Mouse (Mus musculus) intestine, embryonic 15.5 days (tissue): ENCODE measurements around the gene Pde4b. TPM values are rescaled to one million over a fixed set of nuclear protein-coding genes. Genes with fewer than 3 reads are reported as not detected.

Experiments used
- ATAC-seq: fragments of 200-750 bp; cut with Nextera tagmentation; 2 replicates; pipeline ENCODE4 v1.8.0; 2017; ENCODE audit warnings: moderate TSS enrichment, moderate library complexity
- H3K27ac ChIP-seq: fragments of 300-500 bp; sonication (generic); 2 replicates; pipeline ENCODE4 v1.5.1; 2015; ENCODE audit warnings: mild to moderate bottlenecking, inconsistent platforms
- H3K27me3 ChIP-seq: fragments of 300-500 bp; sonication (generic); replicated peaks from 2 replicates; pipeline ENCODE4 v1.6.1; 2015; ENCODE audit warnings: inconsistent platforms
- H3K36me3 ChIP-seq: fragments of 300-500 bp; sonication (generic); 2 replicates; pipeline ENCODE4 v1.6.1; 2015; ENCODE audit warnings: inconsistent platforms
- H3K4me1 ChIP-seq: fragments of 300-500 bp; sonication (generic); replicated peaks from 2 replicates; pipeline ENCODE4 v1.6.1; 2015; ENCODE audit warnings: inconsistent platforms
- H3K4me2 ChIP-seq: fragments of 300-500 bp; sonication (generic); replicated peaks from 2 replicates; pipeline ENCODE4 v1.6.1; 2015; ENCODE audit warnings: mild to moderate bottlenecking, inconsistent platforms
- H3K4me3 ChIP-seq: fragments of 300-500 bp; sonication (generic); replicated peaks from 2 replicates; pipeline ENCODE4 v1.5.1; 2015; ENCODE audit warnings: inconsistent platforms
- H3K9ac ChIP-seq: fragments of 300-500 bp; sonication (generic); 2 replicates; pipeline ENCODE4 v1.6.1; 2015; ENCODE audit warnings: inconsistent platforms
- H3K9me3 ChIP-seq: fragments of 300-500 bp; sonication (generic); 2 replicates; pipeline ENCODE4 v1.6.1; 2016; ENCODE audit warnings: inconsistent platforms
- WGBS: fragments of 180-500 bp; shearing (Covaris S2); methylation state at CpG from one replicate; pipeline ENCODE4 v1.1.7; 2015; 5-methylcytosine and 5-hydroxymethylcytosine counted together
- polyA plus RNA-seq: library from polyadenylated mRNA; unstranded; fragments of >200 nt; fragmentation: Nextera tagmentation; extraction: Ambion mirVana; gene quantifications from 2 replicates; pipeline ENCODE4 v1.2.1, GENCODE M21; 2015

The Pde4b gene
- polyA plus RNA-seq, 1 experiment from 2014 or later: 13.4 TPM

GRCm38 (mm10) chr4:102607744-102608416, 520.5 kb downstream of the Pde4b start:
- no peaks in the 10 kb centered on the region for H3K27me3 ChIP-seq
- no peak overlapping the region for H3K4me2 ChIP-seq
- H3K4me3 ChIP-seq: no peak overlapping the region
- no peak overlapping the region for H3K27ac ChIP-seq
- H3K36me3 ChIP-seq: peaks cover 5% of the 10 kb centered on the region; the same call in 1 of the 2 replicates
- no peaks in the 10 kb centered on the region for H3K4me1 ChIP-seq
- 91% methylated on average over 7 of the region's 7 CpGs for WGBS
- no peak overlapping the region for H3K9ac ChIP-seq
- no peaks in the 10 kb centered on the region for H3K9me3 ChIP-seq
- no peak for ATAC-seq

- Histone ChIP-seq H3K4me1 (no peaks in the 10 kb centered on the region), H3K27me3 (no peaks in the 10 kb centered on the region), H3K9me3 (no peaks in the 10 kb centered on the region), H3K36me3 (no peaks in the 10 kb centered on the region), H3K4me3 (no peak overlapping the region), H3K4me2 (no peak overlapping the region), H3K27ac (no peak overlapping the region), H3K9ac (no peak overlapping the region)
- ATAC-seq: no peak
- 89% methylated on average over 4 of the region's 4 CpGs for WGBS
Observed at GRCm38 (mm10) chr4:102612596-102612995, 525.3 kb downstream of the Pde4b start.

GRCm38 (mm10) chr4:102617774-102618173, 530.4 kb downstream of the Pde4b start:
- Histone ChIP-seq H3K27me3 (no peaks in the 10 kb centered on the region), H3K36me3 (no peaks in the 10 kb centered on the region), H3K4me2 (no peak overlapping the region), H3K4me3 (no peak overlapping the region), H3K27ac (no peak overlapping the region), H3K9me3 (no peaks in the 10 kb centered on the region), H3K4me1 (no peaks in the 10 kb centered on the region), H3K9ac (no peak overlapping the region)
- WGBS: 62% methylated on average over 4 of the region's 4 CpGs
- no peak for ATAC-seq

- H3K36me3 ChIP-seq: no peaks in the 10 kb centered on the region
- no peaks in the 10 kb centered on the region for H3K4me1 ChIP-seq
- H3K4me3 ChIP-seq: no peak overlapping the region
- no peaks in the 10 kb centered on the region for H3K9me3 ChIP-seq
- H3K27ac ChIP-seq: no peak overlapping the region
- no peak overlapping the region for H3K4me2 ChIP-seq
- WGBS: 91% methylated on average over 3 of the region's 3 CpGs
- no peak for ATAC-seq
- no peak overlapping the region for H3K9ac ChIP-seq
- H3K27me3 ChIP-seq: no peaks in the 10 kb centered on the region
Observed at GRCm38 (mm10) chr4:102618609-102619008, 531.3 kb downstream of the Pde4b start.

- no peaks in the 10 kb centered on the region for H3K36me3 ChIP-seq
- ATAC-seq: no peak
- H3K4me3 ChIP-seq: no peak overlapping the region
- H3K9ac ChIP-seq: no peak overlapping the region
- H3K9me3 ChIP-seq: no peaks in the 10 kb centered on the region
- no peak overlapping the region for H3K27ac ChIP-seq
- no peak overlapping the region for H3K4me2 ChIP-seq
- no peaks in the 10 kb centered on the region for H3K4me1 ChIP-seq
- 50% methylated on average over 5 of the region's 5 CpGs for WGBS
- H3K27me3 ChIP-seq: no peaks in the 10 kb centered on the region
Observed at GRCm38 (mm10) chr4:102620179-102620910, 533.0 kb downstream of the Pde4b start.

- no peak overlapping the region for H3K4me3 ChIP-seq
- no peaks in the 10 kb centered on the region for H3K9me3 ChIP-seq
- H3K27me3 ChIP-seq: no peaks in the 10 kb centered on the region
- WGBS: 88% methylated on average over 2 of the region's 2 CpGs
- no peak overlapping the region for H3K9ac ChIP-seq
- H3K4me1 ChIP-seq: no peaks in the 10 kb centered on the region
- no peaks in the 10 kb centered on the region for H3K36me3 ChIP-seq
- no peak overlapping the region for H3K27ac ChIP-seq
- no peak for ATAC-seq
- no peak overlapping the region for H3K4me2 ChIP-seq
Observed at GRCm38 (mm10) chr4:102621120-102621519, 533.8 kb downstream of the Pde4b start.

- Histone ChIP-seq H3K4me3 (no peak overlapping the region), H3K9me3 (no peaks in the 10 kb centered on the region), H3K27me3 (no peaks in the 10 kb centered on the region), H3K9ac (no peak overlapping the region), H3K4me1 (no peaks in the 10 kb centered on the region), H3K4me2 (no peak overlapping the region), H3K27ac (no peak overlapping the region), H3K36me3 (no peaks in the 10 kb centered on the region)
- no peak for ATAC-seq
- 78% methylated on average over 5 of the region's 5 CpGs for WGBS
Observed at GRCm38 (mm10) chr4:102622977-102623376, 535.6 kb downstream of the Pde4b start.

- H3K9me3 ChIP-seq: no peaks in the 10 kb centered on the region
- H3K4me3 ChIP-seq: no peak overlapping the region
- no peak overlapping the region for H3K27ac ChIP-seq
- WGBS: 74% methylated on average over 4 of the region's 4 CpGs
- no peaks in the 10 kb centered on the region for H3K27me3 ChIP-seq
- no peak overlapping the region for H3K9ac ChIP-seq
- ATAC-seq: no peak
- H3K4me1 ChIP-seq: no peaks in the 10 kb centered on the region
- H3K36me3 ChIP-seq: no peaks in the 10 kb centered on the region
- H3K4me2 ChIP-seq: no peak overlapping the region
Observed at GRCm38 (mm10) chr4:102623789-102624611, 536.7 kb downstream of the Pde4b start.

- no peak overlapping the region for H3K4me3 ChIP-seq
- H3K27ac ChIP-seq: no peak overlapping the region
- no peak overlapping the region for H3K4me2 ChIP-seq
- no peaks in the 10 kb centered on the region for H3K36me3 ChIP-seq
- no peak overlapping the region for H3K9ac ChIP-seq
- 65% methylated on average over 8 of the region's 8 CpGs for WGBS
- no peaks in the 10 kb centered on the region for H3K9me3 ChIP-seq
- no peaks in the 10 kb centered on the region for H3K27me3 ChIP-seq
- no peaks in the 10 kb centered on the region for H3K4me1 ChIP-seq
- no peak for ATAC-seq
Observed at GRCm38 (mm10) chr4:102624937-102625336, 537.6 kb downstream of the Pde4b start.

GRCm38 (mm10) chr4:102627799-102628198, 540.5 kb downstream of the Pde4b start:
- H3K36me3 ChIP-seq: no peaks in the 10 kb centered on the region
- H3K4me2 ChIP-seq: no peak overlapping the region
- H3K27ac ChIP-seq: no peak overlapping the region
- no peaks in the 10 kb centered on the region for H3K4me1 ChIP-seq
- H3K9me3 ChIP-seq: no peaks in the 10 kb centered on the region
- no peaks in the 10 kb centered on the region for H3K27me3 ChIP-seq
- no peak overlapping the region for H3K4me3 ChIP-seq
- 69% methylated on average over 4 of the region's 4 CpGs for WGBS
- H3K9ac ChIP-seq: no peak overlapping the region
- no peak for ATAC-seq

- no peaks in the 10 kb centered on the region for H3K4me1 ChIP-seq
- H3K4me2 ChIP-seq: no peak overlapping the region
- H3K36me3 ChIP-seq: no peaks in the 10 kb centered on the region
- 81% methylated on average over 4 of the region's 4 CpGs for WGBS
- H3K27ac ChIP-seq: no peak overlapping the region
- no peak overlapping the region for H3K9ac ChIP-seq
- no peaks in the 10 kb centered on the region for H3K9me3 ChIP-seq
- ATAC-seq: no peak
- H3K27me3 ChIP-seq: no peaks in the 10 kb centered on the region
- H3K4me3 ChIP-seq: no peak overlapping the region
Observed at GRCm38 (mm10) chr4:102629621-102630020, 542.3 kb downstream of the Pde4b start.

GRCm38 (mm10) chr4:102630261-102630660, 542.9 kb downstream of the Pde4b start:
- Histone ChIP-seq H3K9me3 (no peaks in the 10 kb centered on the region), H3K4me2 (no peak overlapping the region), H3K36me3 (no peaks in the 10 kb centered on the region), H3K27me3 (no peaks in the 10 kb centered on the region), H3K4me3 (no peak overlapping the region), H3K4me1 (no peaks in the 10 kb centered on the region), H3K27ac (no peak overlapping the region), H3K9ac (no peak overlapping the region)
- ATAC-seq: no peak
- 42% methylated on average over 6 of the region's 6 CpGs for WGBS
